Mouse (Mus musculus) adrenal gland, postnatal 36 days (tissue): ENCODE measurements around the gene Ski. TPM values are rescaled to one million over a fixed set of nuclear protein-coding genes. Genes with fewer than 3 reads are reported as not detected.

Experiments
- total RNA-seq, 2 experiments: library from RNA; stranded (reverse); gene quantifications; 2 replicates each; pipeline ENCODE4 v1.2.3; 2021

Gene Ski
- total RNA-seq, 2 experiments from 2014 or later, result 55.5 to 88.7 TPM

Other genes starting within 250 kb of the Ski start
- under 1 TPM; 0.30 to 0.43 TPM for gene Plch2, start 165.8 kb downstream of the Ski start, total RNA-seq
- 10 to 100 TPM; 20.6 to 24.2 TPM for gene Pex10, start 155.6 kb downstream of the Ski start, total RNA-seq
- gene Rer1, start 136.2 kb downstream of the Ski start, total RNA-seq, result 100 to 1,000 TPM; 106 to 114 TPM
- gene Morn1, start 136.0 kb downstream of the Ski start, total RNA-seq, result 1 to 10 TPM; 7.7 to 7.9 TPM
- 10 to 100 TPM; 49.6 to 51.8 TPM for gene Faap20, start 27.2 kb upstream of the Ski start, total RNA-seq
- 1 to 10 TPM; 3.4 to 4.3 TPM for gene Prkcz, start 138.8 kb upstream of the Ski start, total RNA-seq
- under 1 TPM in 1 of 2 experiments, not detected in 1; 0.20 TPM for gene Gabrd, start 175.5 kb upstream of the Ski start, total RNA-seq
- under 1 TPM; 0.66 to 0.76 TPM for gene Cfap74, start 186.6 kb upstream of the Ski start, total RNA-seq
- gene Tmem52, start 246.5 kb upstream of the Ski start, total RNA-seq, result 10 to 100 TPM in 1 of 2 experiments, 1 to 10 TPM in 1; 8.3 to 10.8 TPM